Mouse (Mus musculus): Measurements from ENCODE around the gene Fam206a. TPM values are rescaled to one million over a fixed set of nuclear protein-coding genes. Genes with fewer than 3 reads are reported as not detected.

The Fam206a gene
- polyA plus RNA-seq, 1 experiment from 2014 or later, result 12.1 TPM

- H3K27ac ChIP-seq (replicated peaks in 1 of 2; ENCODE audit: control insufficient read depth in 1 of 2, insufficient read depth in 1 of 2, low read depth in 2 of 2, low read length in 2 of 2), result no peak overlapping the region
- ATAC-seq (ENCODE audit: insufficient number of reproducible peaks, insufficient read depth, low FRiP score, low read depth), result no peak
- 86% methylated on average over 8 of the region's 8 CpGs for WGBS
- H3K36me3 ChIP-seq (ENCODE audit: control insufficient read depth, insufficient read depth, low read length), result no peaks in the 10 kb centered on the region
- no peak overlapping the region for H3K9ac ChIP-seq (ENCODE audit: low read length)
- H3K4me2 ChIP-seq (ENCODE audit: low read length), result no peak overlapping the region
- H3K27me3 ChIP-seq (ENCODE audit: control insufficient read depth, insufficient read depth, low read length), result no peaks in the 10 kb centered on the region
- peaks cover 0 to 1% of the 10 kb centered on the region in 2 experiments; a peak in 1 of 4 replicates for H3K4me1 ChIP-seq (ENCODE audit: control insufficient read depth in 2 of 2, insufficient read depth in 2 of 2, low read length in 2 of 2)
- H3K4me3 ChIP-seq (ENCODE audit: control insufficient read depth in 1 of 2, insufficient read depth in 1 of 2, low read depth in 1 of 2, low read length in 2 of 2), result no peak overlapping the region
- H3K9me3 ChIP-seq (ENCODE audit: control insufficient read depth, low read length), result no peaks in the 10 kb centered on the region
Measured at GRCm38 (mm10) chr4:56856371-56856949, 54.3 kb downstream of the Fam206a start.

GRCm38 (mm10) chr4:56858733-56859132 is 56.6 kb downstream of the Fam206a start:
- H3K4me2 ChIP-seq (ENCODE audit: low read length), result no peak overlapping the region
- no peaks in the 10 kb centered on the region for H3K9me3 ChIP-seq (ENCODE audit: control insufficient read depth, low read length)
- ATAC-seq (ENCODE audit: insufficient number of reproducible peaks, insufficient read depth, low FRiP score, low read depth), result no peak
- H3K27me3 ChIP-seq (ENCODE audit: control insufficient read depth, insufficient read depth, low read length), result no peaks in the 10 kb centered on the region
- peaks cover 4 to 7% of the 10 kb centered on the region in 2 experiments; a peak in 3 of 4 replicates for H3K4me1 ChIP-seq (ENCODE audit: control insufficient read depth in 2 of 2, insufficient read depth in 2 of 2, low read length in 2 of 2)
- no peaks in the 10 kb centered on the region for H3K36me3 ChIP-seq (ENCODE audit: control insufficient read depth, insufficient read depth, low read length)
- no peak overlapping the region for H3K9ac ChIP-seq (ENCODE audit: low read length)
- H3K4me3 ChIP-seq (ENCODE audit: control insufficient read depth in 1 of 2, insufficient read depth in 1 of 2, low read depth in 1 of 2, low read length in 2 of 2), result no peak overlapping the region
- no peak overlapping the region for H3K27ac ChIP-seq (replicated peaks in 1 of 2; ENCODE audit: control insufficient read depth in 1 of 2, insufficient read depth in 1 of 2, low read depth in 2 of 2, low read length in 2 of 2)
- WGBS, result 67% methylated on average over 9 of the region's 9 CpGs

Other genes with a start within 250 kb of the Fam206a start
- not detected in 2 replicates for gene Gm26657, start 62.3 kb upstream of the Fam206a start, polyA plus RNA-seq (2014; fragmentation: Nextera tagmentation; extraction: Ambion mirVana)
- gene Actl7b, start 60.9 kb upstream of the Fam206a start, polyA plus RNA-seq (2014; fragmentation: Nextera tagmentation; extraction: Ambion mirVana), result not detected in 2 replicates
- gene Actl7a, start 58.9 kb upstream of the Fam206a start, polyA plus RNA-seq (2014; fragmentation: Nextera tagmentation; extraction: Ambion mirVana), result not detected in 2 replicates
- gene Elp1, start within 50 bp of the Fam206a start, polyA plus RNA-seq (2014; fragmentation: Nextera tagmentation; extraction: Ambion mirVana), result 36.6 and 39.2 TPM in 2 replicates
- 27.2 and 27.8 TPM in 2 replicates for gene Ctnnal1, start 62.8 kb downstream of the Fam206a start, polyA plus RNA-seq (2014; fragmentation: Nextera tagmentation; extraction: Ambion mirVana)
- gene Tmem245, start 145.1 kb downstream of the Fam206a start, polyA plus RNA-seq (2014; fragmentation: Nextera tagmentation; extraction: Ambion mirVana), result 21.6 and 22.7 TPM in 2 replicates
- gene Frrs1l, start 188.0 kb downstream of the Fam206a start, polyA plus RNA-seq (2014; fragmentation: Nextera tagmentation; extraction: Ambion mirVana), result 0.12 and 0.23 TPM in 2 replicates